Mouse (Mus musculus) CD4-positive, CD25-positive, alpha-beta regulatory T cell, adult 4 months (primary cell): Measurements from ENCODE around the gene Amigo2. TPM values are rescaled to one million over a fixed set of nuclear protein-coding genes. Genes with fewer than 3 reads are reported as not detected.

Experiments used
- ATAC-seq: one replicate; pipeline ENCODE4 v1.8.0; 2017
- polyA plus RNA-seq, 2 experiments: library from polyadenylated mRNA; unstranded; fragments of 100-300 nt; shearing (Covaris generic); gene quantifications; one replicate each; pipeline ENCODE4 v1.2.1; 2017

Gene Amigo2
- polyA plus RNA-seq, 2 experiments from 2014 or later = 0.77 to 1.8 TPM

GRCm38 (mm10) chr15:97267094-97267695 is 20.1 kb upstream of the Amigo2 start:
- no peak for ATAC-seq

- ATAC-seq = no peak
Observed at GRCm38 (mm10) chr15:97266236-97266845, 19.3 kb upstream of the Amigo2 start.

GRCm38 (mm10) chr15:97262251-97262650 is 15.2 kb upstream of the Amigo2 start:
- ATAC-seq = no peak

- ATAC-seq = no peak
Observed at GRCm38 (mm10) chr15:97259968-97260597, 13.0 kb upstream of the Amigo2 start.

GRCm38 (mm10) chr15:97259300-97259699 is 12.2 kb upstream of the Amigo2 start:
- ATAC-seq = no peak

DNA sequence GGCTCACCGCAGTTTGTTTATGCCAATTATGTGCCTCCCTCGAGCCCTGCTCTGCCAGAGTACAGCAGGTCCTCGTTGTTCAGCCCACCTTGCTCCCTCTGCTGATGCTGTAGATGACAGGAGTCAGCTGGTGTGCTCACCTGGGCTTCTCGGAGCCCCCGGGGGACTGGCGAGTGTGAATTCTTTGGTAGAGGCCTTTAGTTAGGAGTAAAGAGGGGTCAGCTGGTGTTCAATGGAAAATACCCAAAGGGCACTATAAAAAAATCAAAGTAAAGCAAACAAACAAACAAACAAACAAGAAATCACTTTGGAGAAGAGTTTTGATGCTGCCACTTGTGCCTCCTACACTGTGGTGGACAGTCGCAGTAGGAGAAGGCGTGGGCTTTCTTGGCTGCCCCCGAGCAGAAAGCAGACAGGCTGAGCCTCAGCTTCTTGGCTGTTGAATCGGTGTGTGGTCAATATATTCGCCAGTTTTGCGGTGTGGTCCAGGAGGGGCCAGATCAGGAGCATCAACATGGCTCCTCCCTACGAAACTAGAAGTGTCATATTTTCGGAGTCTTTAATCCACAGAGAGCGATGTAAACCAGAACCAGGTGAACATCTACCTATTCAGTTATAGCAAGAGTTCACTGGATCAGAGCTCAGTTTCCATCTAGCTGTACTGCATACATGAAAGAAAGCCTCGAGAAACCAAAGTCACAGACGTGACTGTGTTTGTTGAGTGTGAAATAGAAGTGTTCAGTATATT is 11.6 kb upstream of the Amigo2 start:
- ATAC-seq = no peak

DNA sequence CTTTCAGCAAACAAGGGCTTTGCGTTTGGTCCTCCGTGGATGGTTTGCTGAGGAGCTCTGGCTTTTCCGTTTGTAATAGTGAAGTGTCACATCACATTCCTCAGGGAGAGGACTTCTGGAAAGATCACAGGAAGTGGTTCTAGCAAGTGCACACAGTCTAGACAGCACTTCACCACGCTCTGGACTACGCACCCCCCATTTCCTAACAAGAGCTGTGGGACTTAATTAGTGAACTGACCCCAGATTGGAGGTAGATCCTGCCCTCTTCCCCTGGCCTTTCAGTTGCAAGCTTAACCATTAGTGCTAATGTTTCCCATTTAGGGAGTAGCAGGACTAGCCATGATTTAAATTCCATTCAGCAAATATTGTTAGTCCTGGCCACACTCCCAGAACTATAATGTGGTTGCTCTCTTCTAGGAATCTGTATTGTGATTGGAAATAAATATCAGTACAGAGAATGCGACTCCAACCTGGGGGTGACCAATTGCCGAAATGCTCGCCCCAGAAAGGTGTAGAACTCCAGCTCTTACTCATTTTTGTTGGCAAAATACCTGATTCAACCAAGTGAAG is 10.2 kb upstream of the Amigo2 start:
- no peak for ATAC-seq

- ATAC-seq = no peak
Observed at GRCm38 (mm10) chr15:97256411-97256810, 9.3 kb upstream of the Amigo2 start.

DNA sequence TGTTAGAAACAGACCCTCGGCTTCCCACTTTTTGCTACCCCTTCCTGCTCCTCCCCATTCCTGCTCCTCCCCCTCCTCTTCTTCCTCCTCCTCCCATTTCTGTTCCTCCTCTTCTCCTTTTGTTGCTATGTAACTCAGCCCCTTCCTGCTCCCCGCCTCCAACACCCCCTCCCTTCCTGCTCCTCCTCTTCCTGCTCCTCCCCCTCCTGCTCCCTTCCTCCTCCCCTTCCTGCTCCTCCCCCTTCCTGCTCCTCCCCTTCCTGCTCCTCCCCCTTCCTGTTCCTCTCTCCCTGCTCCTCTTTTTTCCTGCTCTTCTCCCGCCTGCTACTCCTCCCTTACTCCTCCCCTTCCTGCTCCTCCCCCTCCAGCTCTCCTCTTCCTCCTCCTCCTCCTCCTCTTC is 8.7 kb upstream of the Amigo2 start:
- ATAC-seq = no peak

- no peak for ATAC-seq
Observed at GRCm38 (mm10) chr15:97254375-97254774, 7.3 kb upstream of the Amigo2 start.

DNA sequence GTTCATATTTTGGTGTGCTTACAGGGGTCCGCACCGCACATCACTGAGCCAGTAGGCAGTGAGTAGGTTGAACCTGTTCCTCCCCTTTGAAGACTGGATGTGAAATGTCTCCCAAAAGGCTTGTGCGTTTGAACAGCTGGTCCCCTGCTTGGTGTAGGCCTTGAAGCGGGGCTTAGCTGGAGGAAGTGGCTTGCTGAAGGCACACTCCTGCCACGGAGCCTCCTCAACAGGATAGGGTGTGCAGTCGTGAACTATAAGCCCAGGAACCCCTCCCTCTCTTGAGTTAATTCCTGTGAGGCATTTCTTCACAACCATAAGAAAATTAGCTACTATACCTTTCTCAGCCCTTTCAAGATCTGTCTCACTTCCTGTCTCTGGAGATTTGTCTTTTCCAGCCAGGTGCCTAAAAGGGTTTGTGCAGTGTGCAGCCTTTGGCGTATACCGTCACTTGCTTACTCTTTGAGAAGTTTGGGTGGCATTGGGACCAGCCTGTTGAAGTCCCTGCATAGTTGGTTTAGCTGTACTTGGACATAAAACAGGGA is 5.5 kb upstream of the Amigo2 start:
- peak; percentile 59 for ATAC-seq

- ATAC-seq = no peak
Observed at GRCm38 (mm10) chr15:97249322-97249721, 2.2 kb upstream of the Amigo2 start.

GRCm38 (mm10) chr15:97248296-97248695 is 1.2 kb upstream of the Amigo2 start:
- peak; percentile 71 for ATAC-seq

GRCm38 (mm10) chr15:97247791-97248161 is 689 bp upstream of the Amigo2 start:
- ATAC-seq = peak; percentile 15

- no peak for ATAC-seq
Observed at GRCm38 (mm10) chr15:97246256-97246655, 831 bp downstream of the Amigo2 start.

DNA sequence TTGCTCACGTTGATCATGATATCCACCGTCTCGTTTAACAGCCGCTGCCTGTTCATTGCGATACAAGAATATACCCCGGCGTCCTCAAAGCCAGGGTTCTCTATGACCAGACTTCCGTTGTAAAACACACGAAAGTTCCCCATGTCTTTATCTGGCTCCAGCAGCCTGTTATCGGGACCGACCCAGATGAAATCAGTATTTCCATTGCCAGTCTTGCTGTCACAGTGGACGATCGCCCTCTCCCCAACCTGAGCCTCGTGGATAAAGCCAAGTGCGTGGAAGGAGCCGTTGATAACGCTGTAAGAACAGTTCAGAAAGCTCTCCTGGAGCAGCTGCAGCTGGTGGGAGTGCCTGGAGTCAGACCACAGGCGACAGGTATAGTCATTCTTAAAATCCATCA is 1.7 kb downstream of the Amigo2 start:
- ATAC-seq = peak; percentile 16

- ATAC-seq = peak; percentile 58
Observed at GRCm38 (mm10) chr15:97236943-97237342, 10.1 kb downstream of the Amigo2 start.

DNA sequence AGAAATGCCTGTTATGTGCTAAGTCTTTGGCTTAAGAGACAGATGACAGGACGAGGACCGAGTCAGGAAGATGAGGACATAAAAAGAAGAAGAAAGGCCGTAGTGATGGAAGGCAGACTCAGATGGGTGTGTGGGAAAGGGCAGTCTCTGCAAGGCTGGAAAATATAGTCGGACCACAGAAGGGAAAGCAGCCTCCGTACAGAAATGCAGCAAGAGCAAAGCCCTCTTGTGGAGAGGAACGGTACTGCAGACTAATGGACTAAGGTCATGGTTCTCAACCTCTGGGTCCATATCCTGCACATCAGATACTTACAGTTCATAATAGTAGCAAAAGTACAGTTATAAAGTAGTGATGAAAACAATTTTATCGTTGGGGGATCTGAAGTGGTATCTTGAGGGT is 11.9 kb downstream of the Amigo2 start:
- ATAC-seq = peak; percentile 57

- no peak for ATAC-seq
Observed at GRCm38 (mm10) chr15:97234076-97234475, 13.0 kb downstream of the Amigo2 start.

DNA sequence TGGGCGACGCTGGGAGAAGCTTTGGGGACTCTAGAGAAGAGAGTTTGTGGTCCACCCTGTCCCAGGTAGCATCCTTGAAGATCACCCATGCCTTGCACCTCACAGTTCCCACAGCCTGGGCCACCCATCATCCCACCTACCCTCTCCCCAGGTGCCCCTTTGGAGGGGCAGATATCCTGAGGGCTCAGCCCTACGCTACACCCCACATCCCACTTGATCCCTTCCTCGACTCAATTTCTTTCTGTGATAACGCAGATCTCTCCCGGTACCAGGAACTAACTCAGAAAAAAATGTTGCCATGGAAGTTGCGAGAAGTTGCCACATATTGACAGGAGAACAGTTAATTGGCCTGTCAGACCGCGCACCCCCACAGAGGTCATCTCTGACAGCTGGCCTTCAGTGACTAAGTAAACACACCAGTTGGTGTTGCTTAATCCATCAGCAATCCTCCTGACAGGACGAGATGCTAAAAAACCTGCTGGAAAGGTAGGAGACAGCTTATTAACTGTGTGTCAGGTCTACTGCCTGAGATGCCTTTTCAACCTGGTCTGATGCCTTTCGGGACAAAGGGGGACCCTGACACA is 17.5 kb downstream of the Amigo2 start:
- ATAC-seq = no peak

GRCm38 (mm10) chr15:97224003-97224402 is 23.1 kb downstream of the Amigo2 start:
- ATAC-seq = no peak

- no peak for ATAC-seq
Observed at GRCm38 (mm10) chr15:97223431-97223830, 23.7 kb downstream of the Amigo2 start.

DNA sequence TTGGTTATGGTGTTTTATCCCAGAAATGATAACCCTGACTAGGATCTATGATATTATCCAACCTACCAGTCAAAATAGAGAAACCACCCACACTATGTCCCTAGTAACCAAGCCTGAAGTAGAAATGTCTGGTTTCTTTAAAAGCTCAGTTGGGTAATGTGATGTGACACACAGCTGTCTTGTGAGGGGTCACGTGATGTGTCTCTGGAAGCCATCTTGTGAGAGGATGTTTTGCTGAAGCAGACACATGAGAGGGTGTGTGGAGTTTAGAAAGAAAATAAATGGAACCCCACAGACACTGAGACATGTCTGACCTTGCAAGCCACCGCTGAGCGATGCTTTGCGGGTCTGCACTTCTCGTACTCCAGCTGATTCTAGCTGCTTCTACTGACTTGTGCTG is 30.2 kb downstream of the Amigo2 start:
- ATAC-seq = no peak
